Mouse (Mus musculus): ENCODE results near the gene Chn1.

DNA sequence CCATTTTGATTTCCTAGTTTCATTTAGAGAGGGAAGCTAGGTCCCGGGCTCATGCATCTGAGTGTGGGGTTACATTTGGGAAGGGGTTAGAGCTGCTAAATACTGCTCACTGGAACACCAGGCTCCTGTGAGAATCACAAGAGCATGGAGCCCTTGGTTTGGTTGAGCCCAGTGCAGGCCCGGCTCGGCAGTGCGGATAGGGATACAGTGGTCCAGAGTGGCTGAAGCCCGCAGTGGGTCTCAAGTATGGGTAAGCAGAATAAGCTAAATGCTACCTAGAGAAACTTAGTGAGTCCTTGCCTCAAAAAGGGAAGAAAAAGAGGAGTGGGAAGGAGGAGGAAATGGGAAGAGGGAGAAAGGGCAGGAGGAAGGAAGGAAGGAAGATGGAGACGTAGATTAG lies 168.5 kb downstream of the Chn1 start:
- no peak for TF ChIP-seq CTCF (IDR thresholded peaks at IDR 0.05; ENCODE audit: low read depth)
- no peak for TF ChIP-seq EP300 (IDR thresholded peaks at IDR 0.05; ENCODE audit: low read depth)
